Mouse (Mus musculus): ENCODE measurements around the gene Slc27a2. TPM values are rescaled to one million over a fixed set of nuclear protein-coding genes. Genes with fewer than 3 reads are reported as not detected.

The Slc27a2 gene
- polyA plus RNA-seq, 1 experiment from 2014 or later, result 6.4 TPM

GRCm38 (mm10) chr2:126530581-126530980 is 21.6 kb upstream of the Slc27a2 start:
- no peaks in the 10 kb centered on the region for H3K27me3 ChIP-seq
- WGBS, result 77% methylated on average over 3 of the region's 3 CpGs
- H3K9me3 ChIP-seq, result no peaks in the 10 kb centered on the region

GRCm38 (mm10) chr2:126537654-126538053 is 14.6 kb upstream of the Slc27a2 start:
- H3K36me3 ChIP-seq, result no peaks in the 10 kb centered on the region
- H3K27ac ChIP-seq, result no peak overlapping the region
- no peak overlapping the region for H3K4me2 ChIP-seq
- H3K9ac ChIP-seq, result no peak overlapping the region
- H3K4me3 ChIP-seq, result no peak overlapping the region
- no peaks in the 10 kb centered on the region for H3K9me3 ChIP-seq
- no peaks in the 10 kb centered on the region for H3K27me3 ChIP-seq
- no peaks in the 10 kb centered on the region for H3K4me1 ChIP-seq (replicated peaks)
- ATAC-seq (ENCODE audit: low FRiP score), result no peak

More at GRCm38 (mm10) chr2:126530581-126530980, 21.6 kb upstream of the Slc27a2 start:
- Histone ChIP-seq H3K36me3 (no peaks in the 10 kb centered on the region), H3K27ac (no peak overlapping the region), H3K9ac (no peak overlapping the region), H3K4me2 (no peak overlapping the region), H3K4me1 (replicated peaks) (no peaks in the 10 kb centered on the region), H3K4me3 (no peak overlapping the region)
- no peak for ATAC-seq (ENCODE audit: low FRiP score)

DNA sequence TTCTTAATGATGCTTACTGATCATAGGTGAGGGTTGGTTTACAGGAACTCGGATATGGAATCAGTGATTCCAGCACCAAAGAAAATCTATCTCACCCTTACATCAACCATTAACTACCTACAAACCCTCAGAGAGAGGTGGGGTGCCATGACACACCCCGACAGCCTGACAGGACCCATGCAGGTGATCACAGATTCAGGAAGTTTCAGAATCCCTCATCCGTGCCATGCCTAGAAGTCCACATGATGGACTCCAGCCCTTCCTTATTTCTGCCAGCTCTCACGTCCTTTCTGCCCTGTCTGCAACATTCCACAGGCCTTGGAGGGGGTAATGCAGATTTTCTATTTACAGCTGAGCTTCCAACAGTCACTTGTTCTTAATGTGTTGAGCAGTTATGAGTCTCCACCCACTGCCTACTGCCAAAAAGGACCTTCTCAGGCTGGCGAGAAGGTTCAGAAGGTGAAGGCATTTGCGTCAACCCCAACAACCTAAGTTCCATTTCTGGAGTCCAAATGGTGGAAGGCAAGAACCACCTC is 11.7 kb upstream of the Slc27a2 start:
- Histone ChIP-seq H3K27ac (no peak overlapping the region), H3K9me3 (no peaks in the 10 kb centered on the region), H3K4me2 (no peak overlapping the region), H3K4me3 (no peak overlapping the region), H3K36me3 (no peaks in the 10 kb centered on the region), H3K27me3 (no peaks in the 10 kb centered on the region), H3K4me1 (replicated peaks) (no peaks in the 10 kb centered on the region), H3K9ac (no peak overlapping the region)
- 82% methylated on average over 6 of the region's 6 CpGs for WGBS
- no peak for ATAC-seq (ENCODE audit: low FRiP score)

DNA sequence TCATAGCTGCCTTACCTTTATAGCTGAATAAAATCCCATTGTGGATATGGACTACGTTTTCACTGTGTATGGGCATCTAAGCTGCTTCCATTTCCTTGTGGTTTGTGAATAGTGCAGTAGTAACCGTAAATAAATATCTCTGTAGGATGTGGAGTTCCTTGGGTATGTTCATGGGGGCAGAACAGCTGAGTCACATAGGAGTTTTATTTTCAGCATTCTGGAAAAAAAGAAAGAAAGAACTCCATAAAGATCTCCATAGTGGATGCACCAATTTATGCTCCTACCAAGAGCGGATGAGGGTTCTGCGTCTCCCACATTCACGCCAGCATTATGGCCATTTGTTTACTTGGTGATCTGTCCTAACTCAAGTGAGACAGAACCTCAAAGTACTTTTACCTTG is 10.0 kb upstream of the Slc27a2 start:
- no peaks in the 10 kb centered on the region for H3K27me3 ChIP-seq
- WGBS, result 88% methylated on average over 5 of the region's 5 CpGs

GRCm38 (mm10) chr2:126545297-126545696 is 6.9 kb upstream of the Slc27a2 start:
- H3K9me3 ChIP-seq, result no peaks in the 10 kb centered on the region
- no peak overlapping the region for H3K4me3 ChIP-seq
- H3K36me3 ChIP-seq, result no peaks in the 10 kb centered on the region
- no peak overlapping the region for H3K27ac ChIP-seq
- H3K9ac ChIP-seq, result no peak overlapping the region
- 72% methylated on average over 5 of the region's 5 CpGs for WGBS
- no peaks in the 10 kb centered on the region for H3K4me1 ChIP-seq (replicated peaks)
- no peaks in the 10 kb centered on the region for H3K27me3 ChIP-seq
- no peak overlapping the region for H3K4me2 ChIP-seq
- ATAC-seq (ENCODE audit: low FRiP score), result no peak

More for the DNA sequence above, 10.0 kb upstream of the Slc27a2 start:
- H3K27ac ChIP-seq, result no peak overlapping the region
- no peak overlapping the region for H3K4me2 ChIP-seq
- no peaks in the 10 kb centered on the region for H3K4me1 ChIP-seq (replicated peaks)
- no peaks in the 10 kb centered on the region for H3K36me3 ChIP-seq
- H3K9ac ChIP-seq, result no peak overlapping the region
- no peaks in the 10 kb centered on the region for H3K9me3 ChIP-seq
- no peak overlapping the region for H3K4me3 ChIP-seq
- no peak for ATAC-seq (ENCODE audit: low FRiP score)

DNA sequence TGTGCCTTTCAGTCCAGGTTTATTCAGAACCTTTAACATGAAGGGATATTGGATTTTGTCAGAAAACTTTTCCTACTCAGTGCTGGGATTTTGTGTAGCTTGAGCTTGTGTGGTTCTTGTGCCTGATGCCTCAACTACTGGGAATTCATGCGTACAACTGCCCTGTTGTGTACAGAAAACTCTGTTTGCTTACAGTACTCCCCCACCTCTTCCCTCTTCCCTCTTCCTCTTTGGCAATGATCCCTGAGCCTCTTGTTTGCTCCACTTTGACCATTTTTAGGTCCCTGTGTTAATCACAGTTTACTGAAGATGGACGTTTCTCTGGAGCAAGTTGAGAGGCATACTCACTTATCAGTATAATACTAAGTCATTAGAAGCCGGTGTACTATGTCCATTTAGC is 5.8 kb upstream of the Slc27a2 start:
- no peak overlapping the region for H3K4me3 ChIP-seq
- H3K4me2 ChIP-seq, result no peak overlapping the region
- H3K27me3 ChIP-seq, result peaks cover 9% of the 10 kb centered on the region
- H3K9ac ChIP-seq, result no peak overlapping the region
- no peak for ATAC-seq (ENCODE audit: low FRiP score)
- no peaks in the 10 kb centered on the region for H3K36me3 ChIP-seq
- H3K9me3 ChIP-seq, result no peaks in the 10 kb centered on the region
- no peaks in the 10 kb centered on the region for H3K4me1 ChIP-seq (replicated peaks)
- 91% methylated on average over 3 of the region's 3 CpGs for WGBS
- H3K27ac ChIP-seq, result no peak overlapping the region

DNA sequence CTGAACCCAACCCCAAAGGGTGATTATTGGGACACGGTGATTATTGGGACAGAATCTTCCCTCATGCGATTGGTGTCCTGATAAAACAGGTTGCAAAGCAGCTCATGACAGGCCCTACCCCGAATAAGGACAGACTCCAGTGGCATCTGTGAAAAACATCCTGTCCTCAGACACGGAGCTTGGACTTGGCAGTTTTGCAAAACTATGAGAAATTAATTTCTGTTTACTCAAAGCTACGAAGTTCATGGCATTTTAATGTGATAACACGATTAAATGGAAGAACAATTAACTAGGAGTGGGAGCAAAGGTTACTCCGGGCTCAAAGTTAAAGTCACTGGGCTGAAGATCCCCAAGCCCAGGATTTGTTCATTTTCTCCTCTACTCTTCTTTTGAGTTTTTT is 2.5 kb upstream of the Slc27a2 start:
- peaks cover 35% of the 10 kb centered on the region for H3K27me3 ChIP-seq
- H3K27ac ChIP-seq, result no peak overlapping the region
- no peak overlapping the region for H3K4me3 ChIP-seq
- H3K4me1 ChIP-seq (replicated peaks), result peaks cover 16% of the 10 kb centered on the region
- no peak overlapping the region for H3K9ac ChIP-seq
- no peaks in the 10 kb centered on the region for H3K9me3 ChIP-seq
- H3K36me3 ChIP-seq, result no peaks in the 10 kb centered on the region
- H3K4me2 ChIP-seq, result no peak overlapping the region
- ATAC-seq (ENCODE audit: low FRiP score), result no peak
- WGBS, result 92% methylated on average over 7 of the region's 7 CpGs

DNA sequence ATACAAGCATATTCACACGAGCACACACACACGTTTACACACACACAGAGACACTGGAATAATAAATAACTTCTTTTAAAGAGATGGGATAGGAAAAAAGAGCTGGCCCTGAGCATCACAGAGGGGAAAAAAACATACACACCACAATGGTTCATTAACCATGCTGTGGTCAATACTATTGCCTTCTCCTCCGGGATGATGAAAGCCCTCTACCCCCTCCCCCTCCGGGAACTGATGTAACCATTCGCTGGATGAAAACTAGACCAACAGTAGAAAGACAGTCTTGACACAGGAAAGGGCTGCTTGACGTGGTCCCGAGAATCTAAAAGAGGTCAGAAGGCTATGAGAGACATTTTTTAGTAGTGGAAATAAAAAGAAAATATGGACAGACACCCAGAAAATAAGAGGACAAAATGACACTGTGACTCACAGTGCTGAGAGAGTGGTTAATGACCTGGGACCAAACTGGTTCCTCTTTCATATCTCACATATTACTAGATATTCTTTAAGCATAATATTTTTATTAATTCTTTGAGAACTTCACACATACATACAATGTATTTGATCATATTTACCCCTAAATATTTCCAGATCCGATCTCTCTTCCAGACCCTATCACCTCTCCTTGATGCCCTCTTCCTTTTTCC is 840 bp upstream of the Slc27a2 start:
- 77% methylated on average over 8 of the region's 8 CpGs for whole genome bisulfite sequencing
- H3K27me3 ChIP-seq, result peaks cover 48% of the 10 kb centered on the region
- no peak for ATAC-seq (ENCODE audit: low FRiP score)

GRCm38 (mm10) chr2:126551896-126552295 is 311 bp upstream of the Slc27a2 start:
- H3K27me3 ChIP-seq, result peaks cover 48% of the 10 kb centered on the region
- peak overlapping the region; percentile 95 for H3K4me2 ChIP-seq
- no peaks in the 10 kb centered on the region for H3K36me3 ChIP-seq
- ATAC-seq (ENCODE audit: low FRiP score), result no peak
- peaks cover 16% of the 10 kb centered on the region for H3K4me1 ChIP-seq (replicated peaks)
- H3K9ac ChIP-seq, result no peak overlapping the region
- H3K4me3 ChIP-seq, result peak overlapping the region; percentile 73
- H3K9me3 ChIP-seq, result no peaks in the 10 kb centered on the region
- no peak overlapping the region for H3K27ac ChIP-seq
- 18% methylated on average over 5 of the region's 5 CpGs for WGBS

More for the DNA sequence above, 840 bp upstream of the Slc27a2 start:
- Histone ChIP-seq H3K9me3 (no peaks in the 10 kb centered on the region), H3K4me3 (no peak overlapping the region), H3K4me1 (replicated peaks) (peaks cover 16% of the 10 kb centered on the region), H3K4me2 (no peak overlapping the region), H3K36me3 (no peaks in the 10 kb centered on the region), H3K9ac (no peak overlapping the region), H3K27ac (no peak overlapping the region)

DNA sequence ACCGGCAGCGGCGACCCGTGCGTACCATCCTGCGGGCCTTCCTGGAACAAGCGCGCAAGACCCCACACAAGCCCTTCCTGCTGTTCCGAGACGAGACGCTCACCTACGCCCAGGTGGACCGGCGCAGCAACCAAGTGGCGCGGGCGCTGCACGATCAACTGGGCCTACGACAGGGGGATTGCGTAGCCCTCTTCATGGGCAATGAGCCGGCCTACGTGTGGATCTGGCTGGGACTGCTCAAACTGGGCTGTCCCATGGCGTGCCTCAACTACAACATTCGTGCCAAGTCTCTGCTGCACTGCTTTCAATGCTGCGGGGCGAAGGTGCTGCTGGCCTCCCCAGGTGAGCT is 1.1 kb downstream of the Slc27a2 start:
- ATAC-seq (ENCODE audit: low FRiP score), result peak; percentile 77
- Histone ChIP-seq H3K36me3 (no peaks in the 10 kb centered on the region), H3K4me2 (peak overlapping the region; percentile 95), H3K27ac (peak overlapping the region; percentile 76), H3K27me3 (peaks cover 48% of the 10 kb centered on the region), H3K9me3 (no peaks in the 10 kb centered on the region), H3K4me3 (peak overlapping the region; percentile 73), H3K4me1 (replicated peaks) (peaks cover 16% of the 10 kb centered on the region), H3K9ac (peak overlapping the region; percentile 82)
- 1% methylated on average over 26 of the region's 26 CpGs for WGBS

DNA sequence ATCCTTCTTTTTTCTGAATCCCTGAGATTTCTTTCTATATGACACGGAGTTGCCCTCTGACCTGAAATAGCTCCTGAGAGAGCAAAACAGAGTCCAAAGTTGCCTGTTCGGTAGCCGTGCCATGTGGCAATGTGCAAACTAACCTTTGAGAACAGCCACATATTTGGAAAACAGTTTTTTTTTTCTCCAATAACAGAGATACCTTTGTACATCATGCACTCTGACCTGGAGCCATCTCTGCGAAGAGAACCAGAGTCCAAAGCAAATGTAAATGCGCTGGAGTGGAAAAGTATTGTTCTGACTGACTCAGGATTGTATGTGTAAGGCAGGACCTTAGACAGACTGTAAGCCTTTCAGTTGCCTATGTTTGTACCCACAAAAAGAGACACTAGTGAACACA is 3.3 kb downstream of the Slc27a2 start:
- Histone ChIP-seq H3K27me3 (peaks cover 48% of the 10 kb centered on the region), H3K9me3 (no peaks in the 10 kb centered on the region), H3K4me1 (replicated peaks) (peaks cover 16% of the 10 kb centered on the region), H3K9ac (no peak overlapping the region), H3K4me3 (no peak overlapping the region), H3K4me2 (no peak overlapping the region), H3K27ac (no peak overlapping the region), H3K36me3 (no peaks in the 10 kb centered on the region)
- ATAC-seq (ENCODE audit: low FRiP score), result no peak
- 78% methylated on average over 5 of the region's 5 CpGs for WGBS

- ATAC-seq (ENCODE audit: low FRiP score), result no peak
- Histone ChIP-seq H3K36me3 (0 out of 2 replicates have a peak, but pooled peaks cover 3% of the 10 kb centered on the region), H3K9me3 (no peaks in the 10 kb centered on the region), H3K4me2 (no peak overlapping the region), H3K27ac (no peak overlapping the region), H3K9ac (no peak overlapping the region), H3K4me3 (no peak overlapping the region), H3K27me3 (peaks cover 9% of the 10 kb centered on the region), H3K4me1 (replicated peaks) (no peaks in the 10 kb centered on the region; the same call in 1 of the 2 replicates)
- WGBS, result 86% methylated on average over 1 of the region's 1 CpGs
These were observed 7.9 kb downstream of the Slc27a2 start for GRCm38 (mm10) chr2:126560094-126560493.

GRCm38 (mm10) chr2:126563411-126564105 is 11.4 kb downstream of the Slc27a2 start:
- Histone ChIP-seq H3K4me2 (no peak overlapping the region), H3K4me3 (no peak overlapping the region), H3K36me3 (peaks cover 9% of the 10 kb centered on the region; the same call in 1 of the 2 replicates), H3K9me3 (no peaks in the 10 kb centered on the region), H3K27ac (no peak overlapping the region), H3K4me1 (replicated peaks) (no peaks in the 10 kb centered on the region; the same call in 1 of the 2 replicates), H3K9ac (no peak overlapping the region), H3K27me3 (no peaks in the 10 kb centered on the region)
- WGBS, result 82% methylated on average over 17 of the region's 17 CpGs
- no peak for ATAC-seq (ENCODE audit: low FRiP score)

Measured in hindbrain, embryonic 13.5 days (tissue).